Mouse (Mus musculus): Measurements from ENCODE around the gene Tmem74b. TPM values are rescaled to one million over a fixed set of nuclear protein-coding genes. Genes with fewer than 3 reads are reported as not detected.

Gene Tmem74b
- 1 to 10 TPM; 1.1 to 3.7 TPM for total RNA-seq (2021)
- long read RNA-seq, experiment 1, partial matches to known transcripts: 1 of 2 reads
- long read RNA-seq, experiment 1, other reads (novel, unspliced or antisense): 0 of 2 reads
- long read RNA-seq, experiment 2, partial matches to known transcripts: 1 of 1 reads
- long read RNA-seq, experiment 2, other reads (novel, unspliced or antisense): 0 of 1 reads

DNA sequence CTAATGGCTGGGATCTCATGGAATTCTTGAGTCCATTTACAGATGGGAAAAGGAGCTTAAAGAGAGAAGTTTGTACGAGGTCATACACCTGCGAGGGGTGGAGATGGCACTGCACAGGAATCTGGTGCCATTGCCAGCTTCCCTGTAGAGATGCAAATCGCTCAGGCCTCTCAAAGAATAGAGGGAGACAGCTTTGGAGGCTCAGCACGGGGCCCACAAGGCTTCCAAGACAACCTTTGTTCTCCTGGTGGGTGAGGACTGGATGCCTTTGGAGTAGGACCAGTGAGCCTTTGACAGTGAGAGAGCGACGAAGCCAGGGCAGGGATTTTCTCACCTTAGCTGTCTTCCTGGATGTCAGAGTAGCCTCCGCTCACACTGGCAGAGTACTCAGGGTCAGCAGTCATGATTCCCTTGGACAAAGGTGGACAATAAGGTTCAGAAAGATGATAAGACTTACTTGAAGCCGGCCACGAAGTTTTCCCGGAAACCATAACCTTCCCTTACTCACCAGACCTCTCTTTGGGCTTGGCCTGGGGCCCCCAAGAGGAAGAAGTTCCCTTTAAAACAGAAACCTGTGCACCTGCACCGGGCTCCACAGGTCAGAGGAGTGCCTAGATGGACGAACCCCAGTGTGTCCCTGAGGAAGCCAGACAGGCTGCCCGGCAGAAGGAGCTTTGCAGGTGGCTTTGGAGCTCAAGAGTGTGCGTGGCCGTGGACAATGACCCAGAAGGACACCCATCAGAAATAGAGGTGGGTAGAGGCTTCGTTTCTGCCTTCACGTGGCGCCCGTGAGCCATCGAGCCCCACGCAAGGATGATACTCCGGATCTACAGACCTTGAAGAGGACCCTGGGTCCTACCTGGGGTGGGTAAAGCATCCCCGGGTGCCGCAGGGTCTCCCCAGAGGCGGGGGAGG is at the start of gene Tmem74b:
Gene Tmem74b, plus strand, starts transcription at position 778 of the 915 bp plus-strand sequence.
- DNase-seq: no peak

DNA sequence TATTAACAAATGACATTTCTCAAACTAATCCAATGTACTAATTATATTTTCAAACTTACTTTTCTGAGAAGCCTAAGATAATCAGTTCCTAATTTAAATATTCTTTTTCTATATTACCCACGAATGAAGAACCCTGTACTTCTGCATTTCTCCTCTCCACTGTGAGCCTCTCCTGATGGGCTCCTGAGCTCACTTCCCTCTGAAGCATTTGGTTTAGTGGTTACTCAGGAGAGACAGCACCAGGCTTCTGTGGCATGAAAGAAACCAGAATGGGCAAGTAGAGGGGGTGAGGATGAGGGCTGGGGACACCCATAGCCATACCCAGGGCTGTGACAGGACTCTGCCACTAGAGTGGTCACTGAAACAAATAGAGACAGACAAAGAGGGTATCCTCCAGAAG is 49.8 kb upstream of the Tmem74b start:
- no peak for DNase-seq

DNA sequence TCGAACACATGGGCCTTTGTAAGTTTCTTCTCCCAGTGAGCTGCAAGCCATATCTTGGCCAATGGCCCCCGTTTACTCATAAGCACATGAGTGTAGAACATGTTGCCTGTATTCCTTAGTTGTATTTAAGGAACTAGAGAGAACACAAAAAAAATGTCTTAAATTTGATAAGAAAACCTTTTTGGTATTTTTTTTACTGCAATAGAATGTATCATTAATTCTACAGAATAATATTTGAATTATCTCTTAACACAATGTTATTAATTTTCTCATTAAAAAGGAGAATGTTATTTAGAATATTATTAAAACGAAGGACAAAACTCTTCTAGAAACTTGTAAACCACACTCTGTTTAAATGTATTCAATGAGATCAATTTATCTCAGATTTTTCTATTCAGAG is 33.4 kb upstream of the Tmem74b start, which contains the start of gene Rad21l:
Gene Rad21l, minus strand, starts transcription at position 101 of the 400 bp plus-strand sequence.
- no peak for DNase-seq

GRCm38 (mm10) chr2:151670026-151670967 is 31.5 kb upstream of the Tmem74b start:
- DNase-seq: no peak

DNA sequence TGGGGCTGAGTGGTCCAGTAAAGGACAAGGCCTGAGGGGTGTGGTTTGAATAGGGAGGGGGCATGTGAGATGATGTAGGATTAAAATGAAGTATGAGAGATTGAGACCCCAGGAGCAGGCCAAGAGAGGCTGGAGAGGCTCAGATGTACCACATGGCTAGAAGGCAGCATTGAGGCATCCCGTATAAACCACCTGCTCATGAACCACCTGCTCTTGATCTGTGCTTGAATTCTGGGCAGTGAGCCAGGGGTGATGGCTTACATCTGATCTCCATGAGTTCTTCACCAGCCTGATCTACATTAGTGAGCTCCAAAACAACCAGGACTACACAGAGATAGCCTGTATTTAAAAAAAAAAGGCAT is 30.9 kb upstream of the Tmem74b start:
- no peak for DNase-seq

DNA sequence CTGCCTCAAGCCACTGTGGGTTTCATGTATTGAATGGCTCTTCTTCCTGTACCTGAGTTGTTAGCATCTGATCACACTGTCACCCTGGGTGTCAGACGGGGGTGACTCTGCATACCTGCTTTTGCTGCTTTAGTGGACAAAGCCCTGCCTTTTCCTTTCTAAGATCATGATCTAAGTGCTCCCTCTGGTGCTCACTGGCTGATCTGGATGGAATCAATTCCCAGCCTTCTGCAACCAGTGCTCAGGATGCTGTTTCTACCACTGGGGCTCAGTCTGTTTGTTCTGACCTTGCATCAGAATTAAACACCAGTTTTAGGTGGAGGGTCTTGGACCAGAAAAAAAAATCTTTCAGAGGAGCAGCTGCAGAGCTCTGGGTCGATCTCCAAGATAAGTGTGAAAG is 25.6 kb upstream of the Tmem74b start:
- no peak for DNase-seq

- peak; percentile 33 for DNase-seq
Measured at GRCm38 (mm10) chr2:151682357-151682756, 19.5 kb upstream of the Tmem74b start.

- no peak for DNase-seq
Measured at GRCm38 (mm10) chr2:151682976-151683375, 18.8 kb upstream of the Tmem74b start.

DNA sequence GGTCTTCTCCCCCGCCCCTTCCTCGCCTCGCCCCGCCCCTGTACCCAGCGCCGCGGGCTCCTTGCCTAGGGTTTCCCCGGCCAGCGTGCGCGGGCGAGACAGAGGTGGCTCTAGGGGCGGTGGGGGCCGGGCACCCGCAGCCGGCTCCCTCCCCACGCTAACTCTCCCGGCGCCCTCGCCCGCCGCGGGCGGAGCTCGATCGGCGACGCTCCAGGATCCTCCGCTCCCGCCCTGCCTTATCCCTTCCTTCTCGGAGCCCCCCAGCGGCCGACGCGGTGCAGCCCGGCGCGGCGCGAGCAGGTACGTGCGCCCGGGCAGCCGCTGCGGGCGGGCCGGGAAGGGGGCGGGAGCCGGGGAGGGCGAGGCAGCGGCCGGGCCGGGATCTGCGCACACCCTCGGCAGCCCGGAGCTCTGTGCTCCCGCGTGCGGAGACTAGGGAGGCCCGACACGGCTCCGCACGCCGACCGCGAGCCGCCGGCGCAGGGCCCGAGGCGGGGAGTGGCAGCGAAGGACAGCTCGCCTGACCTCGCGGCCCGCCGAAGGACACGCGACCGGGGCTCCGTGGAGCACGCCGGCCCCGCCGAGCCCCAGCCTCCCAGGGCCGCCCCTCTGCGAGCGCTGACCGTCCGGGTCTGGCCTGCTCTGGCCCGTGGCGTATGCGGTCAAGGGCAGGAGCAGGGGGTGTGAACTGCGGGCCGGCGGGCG is 490 bp downstream of the Tmem74b start:
- peak; percentile 66 for DNase-seq

DNA sequence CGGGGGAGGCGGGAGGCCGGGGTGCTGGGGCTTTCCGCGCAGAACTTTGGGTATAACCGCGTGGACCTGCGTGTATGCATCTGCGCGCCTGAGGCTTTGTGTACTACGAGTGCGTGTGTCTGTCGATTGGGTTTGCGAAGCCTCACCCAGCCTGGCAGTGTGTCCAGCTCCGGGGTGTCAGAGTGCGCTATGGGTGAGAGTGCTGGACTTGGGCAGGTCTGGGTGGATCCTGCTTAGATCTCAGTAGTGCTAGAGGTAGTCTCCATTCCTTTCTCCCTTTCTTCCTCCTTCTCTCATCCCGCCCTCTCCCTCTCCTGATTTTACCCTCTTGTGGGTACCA is 1.0 kb downstream of the Tmem74b start:
- no peak for DNase-seq

- peak; percentile 63 for DNase-seq
Measured at GRCm38 (mm10) chr2:151712647-151713046, 10.8 kb downstream of the Tmem74b start.

DNA sequence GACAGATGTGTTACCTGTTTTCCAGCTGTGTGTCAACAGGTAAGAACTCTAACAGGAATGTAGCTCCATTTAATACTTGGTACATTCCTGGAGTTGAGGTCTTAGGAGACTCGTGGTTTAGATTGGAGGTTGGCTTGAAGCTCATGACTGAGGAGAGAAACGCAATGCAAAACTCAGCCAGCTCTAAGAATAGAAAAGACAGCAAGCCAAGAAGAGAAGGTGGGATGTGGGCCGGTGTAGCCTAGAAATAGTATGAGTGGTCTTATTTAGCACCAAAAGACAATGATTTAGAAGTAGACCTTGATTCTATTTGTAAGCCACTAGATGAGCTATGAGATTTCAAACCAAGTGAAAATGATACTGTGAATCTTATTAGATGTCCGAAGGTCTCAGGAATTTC is 13.7 kb downstream of the Tmem74b start:
- DNase-seq: no peak

GRCm38 (mm10) chr2:151716318-151717055 is 14.7 kb downstream of the Tmem74b start:
- no peak for DNase-seq

GRCm38 (mm10) chr2:151724094-151724493 is 22.3 kb downstream of the Tmem74b start:
- no peak for DNase-seq

DNA sequence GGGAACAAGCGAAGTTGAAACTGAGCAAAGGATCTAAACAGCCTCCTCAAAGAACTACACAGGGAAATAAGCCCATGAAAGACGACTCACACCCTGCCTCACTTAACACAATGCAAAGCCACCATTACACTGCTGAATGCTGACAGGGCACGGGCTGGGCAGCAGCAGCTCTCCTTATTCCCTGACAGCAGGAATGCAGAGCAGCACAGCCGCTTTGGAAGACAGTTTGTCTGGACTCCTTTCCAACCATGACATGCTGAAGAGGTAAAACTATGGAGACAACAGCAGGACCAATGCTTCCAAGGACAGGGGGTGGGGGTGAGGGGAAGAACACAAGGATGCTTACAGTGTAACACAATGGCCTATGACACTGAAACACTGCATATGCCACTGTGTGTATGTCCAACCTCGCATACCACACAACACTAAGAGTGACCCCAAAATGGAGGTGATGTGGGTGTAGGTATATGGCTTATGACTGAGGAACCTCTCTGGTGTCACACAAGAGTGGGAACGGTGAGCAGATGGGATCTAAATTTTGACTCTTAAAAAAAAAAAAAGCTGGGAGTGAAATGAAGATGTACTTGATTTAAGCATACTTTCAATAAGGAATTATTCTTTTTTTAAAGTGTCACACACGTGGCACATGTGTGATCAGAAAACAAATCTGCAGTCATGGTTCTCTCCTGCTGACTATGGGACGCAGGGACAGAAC is 31.5 kb downstream of the Tmem74b start:
- no peak for DNase-seq

DNA sequence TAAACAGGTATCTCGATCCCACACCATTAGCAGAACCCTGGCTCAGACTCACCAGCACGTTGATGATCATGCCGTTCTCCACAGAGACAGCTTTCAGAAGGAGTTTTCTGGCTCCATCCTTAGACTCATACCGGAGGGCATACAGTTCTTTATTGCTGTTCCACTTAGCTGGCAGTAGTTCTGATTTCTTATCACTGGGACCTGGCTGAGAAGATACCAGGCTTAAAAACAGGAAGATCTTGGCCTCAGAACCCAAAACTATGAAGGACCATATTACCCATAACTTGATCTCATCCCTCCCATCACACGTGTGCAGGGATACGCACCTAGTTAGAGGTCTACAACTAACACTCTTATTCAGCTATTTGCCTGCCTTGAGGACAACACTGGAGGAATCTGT is 33.6 kb downstream of the Tmem74b start:
- no peak for DNase-seq

GRCm38 (mm10) chr2:151738460-151738859 is 36.7 kb downstream of the Tmem74b start:
- no peak for DNase-seq

GRCm38 (mm10) chr2:151739081-151739480 is 37.3 kb downstream of the Tmem74b start:
- DNase-seq: no peak

DNA sequence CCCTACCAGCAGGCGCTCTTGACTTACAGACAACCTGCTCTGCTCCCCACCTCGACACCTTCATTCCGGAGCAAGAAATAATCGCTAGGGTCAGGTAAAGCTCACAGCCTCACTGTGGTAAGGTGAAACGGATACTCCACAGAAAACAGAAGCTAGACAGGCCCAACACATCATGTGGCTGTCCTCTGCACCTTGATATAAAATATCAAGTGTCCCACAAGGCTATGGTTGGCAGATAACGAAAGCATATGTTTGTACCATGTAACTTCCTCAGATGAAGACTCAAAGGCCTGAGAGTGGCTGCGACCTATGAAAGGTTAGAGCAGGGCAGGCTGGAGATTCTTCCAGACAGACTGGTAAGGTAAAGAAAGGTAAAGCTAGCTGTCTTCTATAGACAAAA is 37.7 kb downstream of the Tmem74b start:
- DNase-seq: no peak

GRCm38 (mm10) chr2:151740741-151741526 is 39.1 kb downstream of the Tmem74b start:
- DNase-seq: peak; percentile 91

Measured in adrenal gland, postnatal 10 days (tissue).